ENCODE assay signal across 12 mouse cellular contexts in genomic region chr6:113458635-113459034, GRCm38 (mm10). TPM values are rescaled to one million over a fixed set of nuclear protein-coding genes. Genes with fewer than 3 reads are reported as not detected.
A peak's percentile ranks its signal among the peaks of the same experiment; 100 is the strongest.
DNase-seq lines count a peak whose midpoint lies in the region; ATAC-seq lines count a peak whose summit lies in the region.
"Had no signal": no experiment of that assay in that cellular context is flagged by ENCODE, and none has a peak within 500 bp of the region (broad histone marks: within the 10 kb centered on the region; RNA-seq: fewer than 3 reads in every experiment).

No protein-coding gene starts in this region.

- no peak for ATAC-seq in limb, embryonic 12.5 days (ENCODE audit: insufficient number of reproducible peaks, insufficient read depth, low FRiP score, low TSS enrichment, low read depth)
- ATAC-seq in embryonic facial prominence, embryonic 13.5 days (ENCODE audit: insufficient number of reproducible peaks, insufficient read depth, low FRiP score, low TSS enrichment, low read depth), result peak; percentile 82

- no peaks in the 10 kb centered on the region for H3K4me1 ChIP-seq in limb, embryonic 12.5 days (replicated peaks)
- no peaks in the 10 kb centered on the region for H3K4me1 ChIP-seq in limb, embryonic 10.5 days
- no peaks in the 10 kb centered on the region for H3K4me1 ChIP-seq in embryonic facial prominence, embryonic 13.5 days

- H3K27ac ChIP-seq in limb, embryonic 12.5 days, result no peak overlapping the region
- H3K27ac ChIP-seq in limb, embryonic 10.5 days, result no peak overlapping the region
- no peak overlapping the region for H3K27ac ChIP-seq in embryonic facial prominence, embryonic 13.5 days

- no peak for DNase-seq in limb, embryonic 10.5 days (ENCODE audit: low spot score)
- DNase-seq in lung, adult 18-20 months, result peak; percentile 84 to 88
- peak; percentile 62 for DNase-seq in thymus, postnatal 4 days
- no peak for DNase-seq in right cerebral cortex, postnatal 25 days
- no peak for DNase-seq in heart, postnatal 10 days
- DNase-seq in gastrocnemius, postnatal 25 days, result no peak
- DNase-seq: heart, adult 11 months had no signal

- H3K9ac ChIP-seq in limb, embryonic 12.5 days (replicated peaks), result no peak overlapping the region
- H3K9ac ChIP-seq in embryonic facial prominence, embryonic 13.5 days, result peak overlapping the region; percentile 52; the same call in 1 of the 2 replicates

- peaks cover 5% of the 10 kb centered on the region; the same call in 1 of the 2 replicates for H3K27me3 ChIP-seq in limb, embryonic 12.5 days
- H3K27me3 ChIP-seq in limb, embryonic 10.5 days (ENCODE audit: low read depth, poor library complexity, severe bottlenecking), result no peaks in the 10 kb centered on the region
- H3K27me3 ChIP-seq in embryonic facial prominence, embryonic 13.5 days, result no peaks in the 10 kb centered on the region

- no peaks in the 10 kb centered on the region for H3K9me3 ChIP-seq in limb, embryonic 12.5 days
- no peaks in the 10 kb centered on the region for H3K9me3 ChIP-seq in limb, embryonic 10.5 days (replicated peaks)
- no peaks in the 10 kb centered on the region for H3K9me3 ChIP-seq in embryonic facial prominence, embryonic 13.5 days

- 55% methylated on average over 10 of the region's 10 CpGs for WGBS in limb, embryonic 12.5 days
- 54% methylated on average over 10 of the region's 10 CpGs for WGBS in limb, embryonic 10.5 days
- 62% methylated on average over 10 of the region's 10 CpGs for WGBS in embryonic facial prominence, embryonic 13.5 days

- H3K4me2 ChIP-seq in limb, embryonic 12.5 days, result 0 out of 2 replicates have a peak overlapping the region, but pooled peaks have one; percentile 8
- H3K4me2 ChIP-seq in embryonic facial prominence, embryonic 13.5 days, result peak overlapping the region; percentile 39

- H3K4me3 ChIP-seq in limb, embryonic 12.5 days (replicated peaks), result no peak overlapping the region
- no peak overlapping the region for H3K4me3 ChIP-seq in limb, embryonic 10.5 days
- peak overlapping the region; percentile 10; the same call in 1 of the 2 replicates for H3K4me3 ChIP-seq in embryonic facial prominence, embryonic 13.5 days
- H3K4me3 ChIP-seq: myocyte had no signal

- H3K36me3 ChIP-seq in limb, embryonic 12.5 days, result no peaks in the 10 kb centered on the region
- no peaks in the 10 kb centered on the region for H3K36me3 ChIP-seq in limb, embryonic 10.5 days
- no peaks in the 10 kb centered on the region for H3K36me3 ChIP-seq in embryonic facial prominence, embryonic 13.5 days

- intact Hi-C loops in heart, postnatal 10 days (cut with DNase I), result no loop called here

RNA-seq across cellular contexts. Expression of gene Il17re, which starts 0.4 kb away (rescaled TPM):
- 3.4 and 3.7 TPM in 2 replicates for polyA plus RNA-seq in limb, embryonic 12.5 days (2016; fragmentation: Nextera tagmentation; extraction: Ambion mirVana)
- 2.2 and 2.3 TPM in 2 replicates for polyA plus RNA-seq in limb, embryonic 10.5 days (2016; fragmentation: Nextera tagmentation; extraction: Ambion mirVana)
- 9.1 and 9.2 TPM in 2 replicates for polyA plus RNA-seq in embryonic facial prominence, embryonic 13.5 days (2015; fragmentation: Nextera tagmentation; extraction: Ambion mirVana)
- 1 to 10 TPM; 1.1 to 1.2 TPM for total RNA-seq in heart, postnatal 10 days (2021)
- under 1 TPM in 1 of 2 experiments, not detected in 1; 0.16 TPM for total RNA-seq in gastrocnemius, postnatal 25 days (2021)
- polyA plus RNA-seq: myocyte had no signal

RNA-seq across cellular contexts. Expression of gene Il17rc, which starts 12.6 kb away (rescaled TPM):
- 4.2 and 5.1 TPM in 2 replicates for polyA plus RNA-seq in limb, embryonic 12.5 days (2016; fragmentation: Nextera tagmentation; extraction: Ambion mirVana)
- polyA plus RNA-seq in limb, embryonic 10.5 days (2016; fragmentation: Nextera tagmentation; extraction: Ambion mirVana), result 3.4 and 4.0 TPM in 2 replicates
- polyA plus RNA-seq in embryonic facial prominence, embryonic 13.5 days (2015; fragmentation: Nextera tagmentation; extraction: Ambion mirVana), result 7.0 and 7.9 TPM in 2 replicates
- 10 to 100 TPM in 1 of 2 experiments, 1 to 10 TPM in 1; 8.9 to 11.3 TPM for total RNA-seq in heart, postnatal 10 days (2021)
- total RNA-seq in gastrocnemius, postnatal 25 days (2021), result 1 to 10 TPM; 6.0 to 8.0 TPM
- total RNA-seq: CH12.LX had no signal

RNA-seq across cellular contexts. Expression of gene Jagn1, which starts 16.3 kb away (rescaled TPM):
- polyA plus RNA-seq in limb, embryonic 12.5 days (2016; fragmentation: Nextera tagmentation; extraction: Ambion mirVana), result 75.2 and 77.0 TPM in 2 replicates
- 90.3 and 98.5 TPM in 2 replicates for polyA plus RNA-seq in limb, embryonic 10.5 days (2016; fragmentation: Nextera tagmentation; extraction: Ambion mirVana)
- polyA plus RNA-seq in embryonic facial prominence, embryonic 13.5 days (2015; fragmentation: Nextera tagmentation; extraction: Ambion mirVana), result 82.7 and 93.2 TPM in 2 replicates
- total RNA-seq in heart, postnatal 10 days (2021), result 10 to 100 TPM; 26.8 to 28.2 TPM
- total RNA-seq in gastrocnemius, postnatal 25 days (2021), result 10 to 100 TPM; 27.6 to 29.8 TPM

RNA-seq across cellular contexts. Expression of gene Cidec, which starts 23.1 kb away (rescaled TPM):
- not detected in 2 replicates for polyA plus RNA-seq in limb, embryonic 12.5 days (2016; fragmentation: Nextera tagmentation; extraction: Ambion mirVana)
- not detected in 2 replicates for polyA plus RNA-seq in limb, embryonic 10.5 days (2016; fragmentation: Nextera tagmentation; extraction: Ambion mirVana)
- not detected in 2 replicates for polyA plus RNA-seq in embryonic facial prominence, embryonic 13.5 days (2015; fragmentation: Nextera tagmentation; extraction: Ambion mirVana)
- 10 to 100 TPM in 1 of 2 experiments, 1 to 10 TPM in 1; 9.6 to 41.2 TPM for total RNA-seq in heart, postnatal 10 days (2021)
- total RNA-seq in gastrocnemius, postnatal 25 days (2021), result 10 to 100 TPM in 1 of 2 experiments, 1 to 10 TPM in 1; 1.1 to 67.8 TPM
- total RNA-seq: CH12.LX; left cerebral cortex, postnatal 14 days had no signal
- polyA plus RNA-seq: myocyte had no signal

RNA-seq across cellular contexts. Expression of gene Creld1, which starts 24.5 kb away (rescaled TPM):
- 14.1 and 14.9 TPM in 2 replicates for polyA plus RNA-seq in limb, embryonic 12.5 days (2016; fragmentation: Nextera tagmentation; extraction: Ambion mirVana)
- 16.2 and 17.4 TPM in 2 replicates for polyA plus RNA-seq in limb, embryonic 10.5 days (2016; fragmentation: Nextera tagmentation; extraction: Ambion mirVana)
- 13.9 and 14.6 TPM in 2 replicates for polyA plus RNA-seq in embryonic facial prominence, embryonic 13.5 days (2015; fragmentation: Nextera tagmentation; extraction: Ambion mirVana)
- 10 to 100 TPM; 38.9 to 41.6 TPM for total RNA-seq in heart, postnatal 10 days (2021)
- 10 to 100 TPM; 39.3 to 50.6 TPM for total RNA-seq in gastrocnemius, postnatal 25 days (2021)

Comparison
In these comparisons a context has a peak if more than half of its experiments do, and no peak if none do; other contexts are left out.
1. DNase-seq: peak in lung, adult 18-20 months (2 of 2) and thymus, postnatal 4 days (single experiment); none in limb, embryonic 10.5 days (single experiment), right cerebral cortex, postnatal 25 days (single experiment), heart, postnatal 10 days (0 of 2) and gastrocnemius, postnatal 25 days (single experiment).